ENCODE assay signal across 10 mouse cellular contexts in the genomic region with DNA sequence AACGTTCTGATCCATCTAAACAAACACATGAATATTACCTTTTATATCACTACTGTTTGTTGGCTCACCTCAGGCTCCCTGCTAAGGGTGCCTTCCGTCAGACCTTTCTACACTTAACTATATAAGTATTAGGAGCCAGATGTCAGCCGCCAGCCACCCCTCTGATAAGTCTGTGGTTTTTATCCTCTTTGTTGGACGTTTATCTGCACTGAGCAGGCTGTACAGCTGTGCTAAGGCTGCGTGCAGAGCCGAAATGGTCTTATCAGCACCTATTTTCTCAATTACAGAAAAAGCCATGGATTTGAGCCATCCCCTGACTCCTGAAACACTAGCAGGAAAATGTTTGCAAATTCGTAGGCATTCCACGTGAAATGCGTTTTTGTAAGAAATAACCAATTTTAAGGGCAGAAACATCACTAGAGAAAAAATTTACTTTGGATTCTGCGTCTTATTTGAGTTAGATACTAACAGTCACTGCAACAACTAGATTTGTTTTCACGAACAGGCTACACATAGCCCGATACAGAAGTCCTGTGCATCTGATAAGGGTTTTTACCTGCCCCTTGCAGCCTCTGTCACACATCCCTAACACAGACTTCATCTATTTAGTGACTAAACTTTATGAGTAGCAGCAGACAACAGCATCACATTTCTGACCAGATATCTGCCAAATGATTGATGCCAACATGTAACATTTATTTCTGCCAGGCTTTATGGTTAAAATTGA.
DNase-seq lines count a peak whose midpoint lies in the region; ATAC-seq and TF ChIP-seq lines count a peak whose summit lies in the region.
"Had no signal": no experiment of that assay in that cellular context is flagged by ENCODE, and none has a peak within 500 bp of the region (broad histone marks: within the 10 kb centered on the region; RNA-seq: fewer than 3 reads in every experiment).

No protein-coding gene starts in this region.

- no peak for ATAC-seq in limb, embryonic 13.5 days (ENCODE audit: low FRiP score, low read depth)
- ATAC-seq in limb, embryonic 15.5 days (ENCODE audit: insufficient number of reproducible peaks, low FRiP score, low TSS enrichment, low read depth): no peak
- ATAC-seq in midbrain, embryonic 13.5 days: peak; percentile 73
- ATAC-seq in forebrain, postnatal 0 days: no peak
- ATAC-seq: hindbrain, postnatal 0 days had no signal

- no peak overlapping the region; the same call in 1 of the 2 replicates for H3K27ac ChIP-seq in limb, embryonic 13.5 days
- H3K27ac ChIP-seq in limb, embryonic 10.5 days: no peak overlapping the region
- peak overlapping the region; percentile 57; the same call in 1 of the 2 replicates for H3K27ac ChIP-seq in limb, embryonic 15.5 days
- peak overlapping the region; percentile 36; the same call in 1 of the 2 replicates for H3K27ac ChIP-seq in midbrain, embryonic 13.5 days
- no peak overlapping the region for H3K27ac ChIP-seq in forebrain, postnatal 0 days (ENCODE audit: low read depth, low read length)
- H3K27ac ChIP-seq: hindbrain, postnatal 0 days; limb, embryonic 12.5 days had no signal

- no peak for DNase-seq in limb, embryonic 10.5 days (ENCODE audit: low spot score)
- DNase-seq in c-Kit-positive CD71-positive TER-119-positive erythroid progenitor cells, embryonic 14.5 days (ENCODE audit: low spot score): peak; percentile 75
- no peak for DNase-seq in forebrain, postnatal 0 days
- no peak for DNase-seq in frontal cortex, postnatal 25 days (ENCODE audit: low spot score in 2 of 2)
- DNase-seq: thymus, postnatal 36 days had no signal

- peaks cover 54% of the 10 kb centered on the region for H3K4me1 ChIP-seq in limb, embryonic 13.5 days
- H3K4me1 ChIP-seq in limb, embryonic 10.5 days: peaks cover 43% of the 10 kb centered on the region
- H3K4me1 ChIP-seq in limb, embryonic 15.5 days: peaks cover 20% of the 10 kb centered on the region; the same call in 1 of the 2 replicates
- peaks cover 27% of the 10 kb centered on the region for H3K4me1 ChIP-seq in midbrain, embryonic 13.5 days (replicated peaks)
- peaks cover 14% of the 10 kb centered on the region for H3K4me1 ChIP-seq in forebrain, postnatal 0 days (ENCODE audit: insufficient read depth)

- H3K4me2 ChIP-seq in limb, embryonic 13.5 days (replicated peaks): peak overlapping the region; percentile 71
- 0 out of 2 replicates have a peak overlapping the region, but pooled peaks have one; percentile 5 for H3K4me2 ChIP-seq in limb, embryonic 15.5 days
- H3K4me2 ChIP-seq in midbrain, embryonic 13.5 days (replicated peaks): no peak overlapping the region
- H3K4me2 ChIP-seq in forebrain, postnatal 0 days (ENCODE audit: low read depth): no peak overlapping the region

- H3K36me3 ChIP-seq in limb, embryonic 13.5 days: no peaks in the 10 kb centered on the region
- H3K36me3 ChIP-seq in limb, embryonic 10.5 days: no peaks in the 10 kb centered on the region
- H3K36me3 ChIP-seq in limb, embryonic 15.5 days: no peaks in the 10 kb centered on the region
- no peaks in the 10 kb centered on the region for H3K36me3 ChIP-seq in midbrain, embryonic 13.5 days
- no peaks in the 10 kb centered on the region for H3K36me3 ChIP-seq in forebrain, postnatal 0 days (ENCODE audit: insufficient read depth)
- H3K36me3 ChIP-seq: limb, embryonic 12.5 days had no signal

- WGBS in limb, embryonic 13.5 days: 60% methylated on average over 12 of the region's 12 CpGs
- 80% methylated on average over 12 of the region's 12 CpGs for WGBS in limb, embryonic 10.5 days
- WGBS in limb, embryonic 15.5 days: 67% methylated on average over 12 of the region's 12 CpGs
- WGBS in midbrain, embryonic 13.5 days: 57% methylated on average over 12 of the region's 12 CpGs
- 80% methylated on average over 12 of the region's 12 CpGs for WGBS in forebrain, postnatal 0 days

- H3K27me3 ChIP-seq in limb, embryonic 13.5 days: no peaks in the 10 kb centered on the region
- H3K27me3 ChIP-seq in limb, embryonic 10.5 days (ENCODE audit: low read depth, poor library complexity, severe bottlenecking): no peaks in the 10 kb centered on the region
- H3K27me3 ChIP-seq in limb, embryonic 15.5 days: no peaks in the 10 kb centered on the region
- H3K27me3 ChIP-seq in midbrain, embryonic 13.5 days: 0 out of 2 replicates have a peak, but pooled peaks cover 3% of the 10 kb centered on the region
- H3K27me3 ChIP-seq in forebrain, postnatal 0 days (ENCODE audit: insufficient read depth, low read length): no peaks in the 10 kb centered on the region
- H3K27me3 ChIP-seq: limb, embryonic 12.5 days had no signal

- 0 out of 2 replicates have a peak overlapping the region, but pooled peaks have one; percentile 3 for H3K4me3 ChIP-seq in limb, embryonic 13.5 days
- no peak overlapping the region for H3K4me3 ChIP-seq in limb, embryonic 10.5 days
- 0 out of 2 replicates have a peak overlapping the region, but pooled peaks have one; percentile 1 for H3K4me3 ChIP-seq in limb, embryonic 15.5 days
- H3K4me3 ChIP-seq in midbrain, embryonic 13.5 days (replicated peaks): no peak overlapping the region
- H3K4me3 ChIP-seq in forebrain, postnatal 0 days (ENCODE audit: low read depth, low read length): no peak overlapping the region

- H3K9ac ChIP-seq in limb, embryonic 13.5 days: no peak overlapping the region
- no peak overlapping the region for H3K9ac ChIP-seq in limb, embryonic 15.5 days
- no peak overlapping the region for H3K9ac ChIP-seq in midbrain, embryonic 13.5 days (replicated peaks)
- H3K9ac ChIP-seq in forebrain, postnatal 0 days: no peak overlapping the region
- H3K9ac ChIP-seq: limb, embryonic 12.5 days had no signal

- H3K9me3 ChIP-seq in limb, embryonic 13.5 days: no peaks in the 10 kb centered on the region
- no peaks in the 10 kb centered on the region for H3K9me3 ChIP-seq in limb, embryonic 10.5 days (replicated peaks)
- H3K9me3 ChIP-seq in limb, embryonic 15.5 days: no peaks in the 10 kb centered on the region
- no peaks in the 10 kb centered on the region for H3K9me3 ChIP-seq in midbrain, embryonic 13.5 days
- H3K9me3 ChIP-seq in forebrain, postnatal 0 days (ENCODE audit: low read length): no peaks in the 10 kb centered on the region
- H3K9me3 ChIP-seq: limb, embryonic 12.5 days had no signal

- TF ChIP-seq CTCF in forebrain, postnatal 0 days (IDR thresholded peaks at IDR 0.05; ENCODE audit: low read depth): no peak

Comparison
In these comparisons a context has a peak if more than half of its experiments do, and no peak if none do; other contexts are left out.
1. H3K27ac ChIP-seq: peak in limb, embryonic 15.5 days (single experiment) and midbrain, embryonic 13.5 days (single experiment); none in limb, embryonic 13.5 days (single experiment), limb, embryonic 10.5 days (single experiment) and forebrain, postnatal 0 days (single experiment).
2. H3K4me3 ChIP-seq: peak in limb, embryonic 13.5 days (single experiment) and limb, embryonic 15.5 days (single experiment); none in limb, embryonic 10.5 days (single experiment), midbrain, embryonic 13.5 days (single experiment) and forebrain, postnatal 0 days (single experiment).
3. H3K4me2 ChIP-seq: peak in limb, embryonic 13.5 days (single experiment) and limb, embryonic 15.5 days (single experiment); none in midbrain, embryonic 13.5 days (single experiment) and forebrain, postnatal 0 days (single experiment).